Mouse (Mus musculus): ENCODE measurements around the gene Gm10570. TPM values are rescaled to one million over a fixed set of nuclear protein-coding genes. Genes with fewer than 3 reads are reported as not detected.

Gene Gm10570
- polyA plus RNA-seq, 1 experiment = not detected

DNA sequence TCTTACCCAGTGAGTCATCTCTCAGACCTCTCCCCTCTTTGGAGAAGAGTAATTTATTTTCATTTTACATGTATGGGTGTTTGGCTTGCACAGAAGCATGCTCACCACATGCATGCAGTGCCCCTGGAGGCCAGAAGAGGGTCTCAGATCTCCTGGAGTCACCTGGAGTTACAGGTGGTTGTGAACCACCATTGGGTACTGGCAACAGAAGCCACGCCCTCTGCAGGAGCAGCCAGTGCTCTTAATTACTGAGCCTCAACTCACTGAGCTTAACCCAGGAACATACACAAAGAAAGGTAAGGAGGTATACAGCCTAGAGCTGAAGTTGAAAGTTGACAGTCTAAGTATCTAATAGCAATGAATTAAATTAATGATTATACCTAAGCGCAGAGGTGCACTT, 17.0 kb upstream of the Gm10570 start:
- 90% methylated on average over 2 of the region's 2 CpGs for WGBS
- Histone ChIP-seq H3K4me3 (replicated peaks; ENCODE audit: control insufficient read depth, low read depth, low read length) (no peak overlapping the region), H3K27ac (ENCODE audit: control insufficient read depth, insufficient read depth, low read depth, low read length, poor library complexity) (no peak overlapping the region), H3K4me1 (ENCODE audit: control insufficient read depth, insufficient read depth, low read length) (no peaks in the 10 kb centered on the region)
- TF ChIP-seq CTCF (IDR thresholded peaks at IDR 0.05; ENCODE audit: control insufficient read depth, insufficient read depth, low read length) (no peak), POLR2A (IDR thresholded peaks at IDR 0.05; ENCODE audit: borderline replicate concordance, control insufficient read depth, low read depth, low read length) (no peak)

DNA sequence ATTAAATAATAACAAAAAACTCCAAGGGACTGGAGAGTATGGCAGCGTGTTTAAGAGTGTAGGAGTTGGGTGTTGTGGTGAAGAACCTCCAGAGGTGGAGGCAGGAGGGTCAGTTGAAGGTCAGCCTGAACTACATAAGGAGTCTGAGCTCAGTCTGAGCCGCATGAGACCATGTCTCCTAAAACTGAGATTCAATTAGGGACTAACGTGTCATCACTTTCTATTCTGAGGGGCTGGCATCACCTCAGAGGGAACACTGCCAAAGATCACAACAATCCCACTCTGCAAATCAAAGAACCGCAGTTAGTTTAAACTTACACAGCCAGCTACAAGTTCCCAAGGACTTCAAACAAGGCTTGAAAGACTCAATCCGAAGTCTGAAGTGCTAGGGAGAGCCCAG, 15.1 kb upstream of the Gm10570 start:
- TF ChIP-seq POLR2A (IDR thresholded peaks at IDR 0.05; ENCODE audit: borderline replicate concordance, control insufficient read depth, low read depth, low read length) = no peak
- TF ChIP-seq CTCF (IDR thresholded peaks at IDR 0.05; ENCODE audit: control insufficient read depth, insufficient read depth, low read length) = no peak
- Histone ChIP-seq H3K4me3 (replicated peaks; ENCODE audit: control insufficient read depth, low read depth, low read length) (no peak overlapping the region), H3K4me1 (ENCODE audit: control insufficient read depth, insufficient read depth, low read length) (no peaks in the 10 kb centered on the region), H3K27ac (ENCODE audit: control insufficient read depth, insufficient read depth, low read depth, low read length, poor library complexity) (no peak overlapping the region)
- WGBS = 83% methylated on average over 5 of the region's 5 CpGs

GRCm38 (mm10) chr4:130323165-130323564, 14.7 kb upstream of the Gm10570 start:
- no peak overlapping the region for H3K27ac ChIP-seq (ENCODE audit: control insufficient read depth, insufficient read depth, low read depth, low read length, poor library complexity)
- 42% methylated on average over 1 of the region's 1 CpGs for WGBS
- H3K4me3 ChIP-seq (replicated peaks; ENCODE audit: control insufficient read depth, low read depth, low read length) = no peak overlapping the region
- no peaks in the 10 kb centered on the region for H3K4me1 ChIP-seq (ENCODE audit: control insufficient read depth, insufficient read depth, low read length)
- TF ChIP-seq CTCF (IDR thresholded peaks at IDR 0.05; ENCODE audit: control insufficient read depth, insufficient read depth, low read length) (no peak), POLR2A (IDR thresholded peaks at IDR 0.05; ENCODE audit: borderline replicate concordance, control insufficient read depth, low read depth, low read length) (no peak)

DNA sequence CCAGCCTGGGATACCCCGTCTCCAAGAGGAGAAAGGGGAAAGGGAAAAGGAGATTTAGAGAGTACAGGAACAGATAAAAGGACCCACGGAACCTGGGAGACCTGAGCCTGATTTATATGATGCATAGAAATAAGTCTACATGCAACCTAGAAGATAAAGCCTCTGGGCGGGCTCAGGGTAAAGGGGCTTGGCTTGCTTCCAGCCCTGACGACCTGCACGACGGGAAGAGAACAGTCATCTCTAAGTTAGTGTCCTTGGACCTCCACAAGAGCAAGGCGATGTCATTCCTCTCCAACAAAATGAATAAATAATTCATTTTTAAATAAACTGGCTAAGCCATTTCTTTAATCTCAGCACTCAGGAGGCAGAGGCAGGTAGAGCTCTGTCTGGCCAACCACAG, 14.1 kb upstream of the Gm10570 start:
- Histone ChIP-seq H3K27ac (ENCODE audit: control insufficient read depth, insufficient read depth, low read depth, low read length, poor library complexity) (no peak overlapping the region), H3K4me1 (ENCODE audit: control insufficient read depth, insufficient read depth, low read length) (no peaks in the 10 kb centered on the region), H3K4me3 (replicated peaks; ENCODE audit: control insufficient read depth, low read depth, low read length) (no peak overlapping the region)
- TF ChIP-seq CTCF (IDR thresholded peaks at IDR 0.05; ENCODE audit: control insufficient read depth, insufficient read depth, low read length) (no peak), POLR2A (IDR thresholded peaks at IDR 0.05; ENCODE audit: borderline replicate concordance, control insufficient read depth, low read depth, low read length) (no peak)
- 65% methylated on average over 7 of the region's 7 CpGs for WGBS

DNA sequence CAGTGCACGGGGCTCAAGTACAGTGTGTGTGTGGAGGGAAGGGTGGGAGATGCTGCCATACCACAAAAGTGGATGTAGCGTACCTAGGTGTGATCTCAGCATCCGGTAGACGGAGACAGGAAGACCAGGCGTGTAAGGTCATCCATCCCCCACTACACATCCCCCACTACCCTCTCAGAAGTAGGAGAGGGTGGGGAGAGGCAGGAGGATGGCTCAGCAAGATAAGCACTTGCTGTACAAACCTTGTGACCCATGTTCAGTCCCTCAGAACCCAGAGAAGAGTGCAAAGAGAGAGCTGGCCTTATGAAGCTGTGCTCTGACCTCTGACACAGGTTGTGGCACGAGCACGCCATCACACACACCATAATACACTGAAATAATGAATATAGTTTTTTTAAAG, 13.2 kb upstream of the Gm10570 start:
- H3K27ac ChIP-seq (ENCODE audit: control insufficient read depth, insufficient read depth, low read depth, low read length, poor library complexity) = no peak overlapping the region
- TF ChIP-seq POLR2A (IDR thresholded peaks at IDR 0.05; ENCODE audit: borderline replicate concordance, control insufficient read depth, low read depth, low read length) (no peak), CTCF (IDR thresholded peaks at IDR 0.05; ENCODE audit: control insufficient read depth, insufficient read depth, low read length) (no peak)
- H3K4me1 ChIP-seq (ENCODE audit: control insufficient read depth, insufficient read depth, low read length) = no peaks in the 10 kb centered on the region
- WGBS = 86% methylated on average over 7 of the region's 7 CpGs
- no peak overlapping the region for H3K4me3 ChIP-seq (replicated peaks; ENCODE audit: control insufficient read depth, low read depth, low read length)

- Histone ChIP-seq H3K27ac (ENCODE audit: control insufficient read depth, insufficient read depth, low read depth, low read length, poor library complexity) (no peak overlapping the region), H3K4me3 (replicated peaks; ENCODE audit: control insufficient read depth, low read depth, low read length) (no peak overlapping the region), H3K4me1 (ENCODE audit: control insufficient read depth, insufficient read depth, low read length) (no peaks in the 10 kb centered on the region)
- 91% methylated on average over 7 of the region's 7 CpGs for WGBS
- TF ChIP-seq CTCF (IDR thresholded peaks at IDR 0.05; ENCODE audit: control insufficient read depth, insufficient read depth, low read length) (no peak), POLR2A (IDR thresholded peaks at IDR 0.05; ENCODE audit: borderline replicate concordance, control insufficient read depth, low read depth, low read length) (no peak)
Measured at GRCm38 (mm10) chr4:130319564-130319963, 11.1 kb upstream of the Gm10570 start.

- Histone ChIP-seq H3K4me1 (ENCODE audit: control insufficient read depth, insufficient read depth, low read length) (no peaks in the 10 kb centered on the region), H3K4me3 (replicated peaks; ENCODE audit: control insufficient read depth, low read depth, low read length) (no peak overlapping the region), H3K27ac (ENCODE audit: control insufficient read depth, insufficient read depth, low read depth, low read length, poor library complexity) (no peak overlapping the region)
- WGBS = 85% methylated on average over 3 of the region's 3 CpGs
- TF ChIP-seq POLR2A (IDR thresholded peaks at IDR 0.05; ENCODE audit: borderline replicate concordance, control insufficient read depth, low read depth, low read length) (no peak), CTCF (IDR thresholded peaks at IDR 0.05; ENCODE audit: control insufficient read depth, insufficient read depth, low read length) (no peak)
Measured at GRCm38 (mm10) chr4:130318122-130318521, 9.6 kb upstream of the Gm10570 start.

DNA sequence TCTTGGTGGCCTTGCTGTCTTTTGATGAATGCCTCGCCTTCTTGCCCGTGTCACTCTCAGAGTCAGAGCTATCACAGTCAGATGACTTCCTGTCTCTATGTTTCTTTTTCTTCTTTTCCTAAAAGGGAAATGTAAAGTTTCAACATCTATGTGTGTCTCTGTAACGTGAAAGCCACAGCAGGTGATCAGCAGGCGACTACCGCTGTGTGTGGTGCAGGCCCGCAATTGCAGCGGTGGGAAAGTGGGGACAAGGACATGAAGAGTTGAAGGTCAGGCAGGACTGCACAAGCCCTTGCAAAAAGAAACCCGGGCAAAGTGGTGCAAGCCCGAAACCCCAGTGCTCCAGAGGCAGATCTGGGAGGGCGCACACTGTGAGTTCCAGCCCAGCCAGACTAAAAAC, 8.2 kb upstream of the Gm10570 start:
- Histone ChIP-seq H3K27ac (ENCODE audit: control insufficient read depth, insufficient read depth, low read depth, low read length, poor library complexity) (no peak overlapping the region), H3K4me3 (replicated peaks; ENCODE audit: control insufficient read depth, low read depth, low read length) (no peak overlapping the region), H3K4me1 (ENCODE audit: control insufficient read depth, insufficient read depth, low read length) (no peaks in the 10 kb centered on the region)
- TF ChIP-seq CTCF (IDR thresholded peaks at IDR 0.05; ENCODE audit: control insufficient read depth, insufficient read depth, low read length) (no peak), POLR2A (IDR thresholded peaks at IDR 0.05; ENCODE audit: borderline replicate concordance, control insufficient read depth, low read depth, low read length) (no peak)
- WGBS = 50% methylated on average over 10 of the region's 10 CpGs

All from bone marrow, adult 2 months (tissue).